Mouse (Mus musculus): ENCODE results near the gene Tmem164.

Tmem164 gene

DNA sequence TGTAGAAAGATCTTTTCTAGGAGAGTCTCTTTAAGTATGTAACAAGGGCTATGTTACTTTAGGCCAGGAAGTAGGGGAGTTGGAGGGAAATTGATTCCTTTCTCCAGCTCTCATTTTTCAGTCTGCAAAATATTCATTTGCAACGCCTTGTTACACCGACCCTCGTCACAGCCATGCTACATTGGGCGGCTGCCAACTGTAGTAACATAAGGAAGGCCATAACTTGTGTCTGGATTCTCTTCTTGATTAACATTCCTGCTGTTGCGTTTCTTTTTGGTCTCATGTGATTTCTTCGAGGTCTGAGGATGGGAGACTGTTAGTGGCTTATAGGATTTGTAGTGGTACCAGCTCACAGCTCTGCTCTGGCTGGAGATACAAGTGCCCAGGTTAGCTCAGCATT is 4.5 kb downstream of the Tmem164 start:
- no peak for DNase-seq (ENCODE audit: extremely low read depth, insufficient read length, low spot score)

DNA sequence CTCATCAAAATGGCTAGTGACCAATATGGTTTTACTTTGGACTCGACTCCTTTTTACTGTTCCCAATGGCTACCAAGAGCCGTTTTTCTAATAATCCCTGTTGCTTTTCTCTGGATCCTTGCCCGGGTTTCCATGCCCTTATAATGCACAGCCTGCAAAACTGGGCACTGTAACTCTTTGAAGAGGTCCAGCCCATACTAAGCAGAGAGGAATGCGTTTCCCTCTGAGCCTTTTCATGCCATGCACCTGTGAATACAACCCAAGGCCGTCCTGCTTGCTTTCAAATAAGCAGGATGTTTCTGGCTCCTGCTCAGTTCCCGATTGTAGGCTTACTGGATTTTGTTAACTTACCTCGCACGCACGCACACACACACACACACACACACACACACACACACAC is 7.3 kb downstream of the Tmem164 start:
- no peak for DNase-seq (ENCODE audit: extremely low read depth, insufficient read length, low spot score)

DNA sequence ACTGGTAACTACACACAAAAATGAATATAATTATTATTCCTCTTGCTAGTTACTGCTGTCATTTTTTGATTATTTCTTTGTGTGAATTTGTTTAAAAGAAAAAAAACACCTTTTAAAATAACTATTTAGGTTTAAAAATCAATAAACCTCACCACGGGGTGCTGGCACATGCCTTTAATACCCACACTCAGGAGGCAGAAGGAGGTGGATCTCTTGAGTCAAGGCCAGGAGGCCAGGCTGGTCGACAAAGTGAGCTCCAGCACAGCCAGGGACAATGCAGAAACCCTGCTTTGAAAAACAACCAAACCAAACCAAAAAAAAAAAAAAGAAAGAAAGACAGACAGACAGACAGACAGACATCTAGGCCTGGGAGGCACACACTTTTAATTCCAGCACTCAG is 12.1 kb downstream of the Tmem164 start:
- DNase-seq (ENCODE audit: extremely low read depth, insufficient read length, low spot score), result no peak

DNA sequence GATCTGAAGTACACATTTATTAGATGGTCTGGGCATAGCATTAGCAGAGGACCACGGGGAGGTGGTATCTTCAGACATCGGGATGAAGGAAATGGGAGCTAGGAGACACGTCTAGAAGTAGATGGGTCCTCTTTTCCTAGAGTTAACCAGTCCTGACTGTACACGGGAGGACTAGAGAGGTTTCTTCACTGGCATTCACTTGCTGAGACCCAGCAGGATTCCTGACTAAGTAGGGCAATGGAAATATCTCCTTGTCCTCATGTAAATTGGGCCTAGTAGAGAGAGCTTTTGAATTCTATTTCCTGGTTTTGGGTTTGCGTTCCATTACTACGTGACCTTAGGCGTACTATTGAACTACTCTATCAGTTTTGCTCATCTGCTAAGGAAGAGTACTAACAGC is 13.1 kb downstream of the Tmem164 start:
- DNase-seq (ENCODE audit: extremely low read depth, insufficient read length, low spot score), result no peak

DNA sequence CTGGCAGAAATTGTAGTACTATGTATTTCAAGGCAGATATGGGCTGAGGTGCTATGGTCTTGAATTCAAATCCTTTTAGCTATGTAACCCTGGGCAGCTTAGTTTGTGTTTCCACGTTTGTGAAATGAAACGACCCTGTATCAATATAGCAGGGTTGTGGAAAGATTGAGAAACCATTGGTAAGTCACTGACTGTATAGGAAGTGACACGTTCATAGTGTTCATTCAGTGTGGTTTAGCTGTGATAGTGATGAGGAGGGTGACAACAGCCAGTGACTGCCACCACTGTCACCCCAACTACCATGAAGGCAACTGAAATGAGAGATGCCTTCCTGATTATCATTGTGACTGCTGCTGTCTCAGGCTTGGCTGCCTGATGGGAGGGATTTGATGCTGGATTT is 13.7 kb downstream of the Tmem164 start:
- no peak for DNase-seq (ENCODE audit: extremely low read depth, insufficient read length, low spot score)

DNA sequence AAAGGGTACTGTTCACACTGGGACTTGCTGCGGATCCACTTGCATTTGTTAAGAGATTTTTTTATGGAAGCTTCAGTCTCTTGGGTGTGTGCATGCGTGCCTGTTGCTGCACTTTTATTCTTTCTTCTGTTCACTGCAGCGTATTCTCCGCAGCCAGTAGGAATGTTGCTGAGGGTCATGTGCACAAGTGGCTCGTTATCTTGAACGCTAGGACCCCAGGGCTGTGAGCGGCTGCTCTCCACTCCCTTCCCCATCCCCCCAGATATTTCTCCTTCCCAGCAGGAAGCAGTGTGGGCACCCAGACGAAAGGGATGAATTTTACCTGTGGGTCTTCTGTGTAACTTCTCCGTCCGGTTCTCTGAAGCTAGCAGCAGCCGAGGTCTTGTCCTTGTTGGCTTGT is 15.6 kb downstream of the Tmem164 start:
- DNase-seq (ENCODE audit: extremely low read depth, insufficient read length, low spot score), result no peak

DNA sequence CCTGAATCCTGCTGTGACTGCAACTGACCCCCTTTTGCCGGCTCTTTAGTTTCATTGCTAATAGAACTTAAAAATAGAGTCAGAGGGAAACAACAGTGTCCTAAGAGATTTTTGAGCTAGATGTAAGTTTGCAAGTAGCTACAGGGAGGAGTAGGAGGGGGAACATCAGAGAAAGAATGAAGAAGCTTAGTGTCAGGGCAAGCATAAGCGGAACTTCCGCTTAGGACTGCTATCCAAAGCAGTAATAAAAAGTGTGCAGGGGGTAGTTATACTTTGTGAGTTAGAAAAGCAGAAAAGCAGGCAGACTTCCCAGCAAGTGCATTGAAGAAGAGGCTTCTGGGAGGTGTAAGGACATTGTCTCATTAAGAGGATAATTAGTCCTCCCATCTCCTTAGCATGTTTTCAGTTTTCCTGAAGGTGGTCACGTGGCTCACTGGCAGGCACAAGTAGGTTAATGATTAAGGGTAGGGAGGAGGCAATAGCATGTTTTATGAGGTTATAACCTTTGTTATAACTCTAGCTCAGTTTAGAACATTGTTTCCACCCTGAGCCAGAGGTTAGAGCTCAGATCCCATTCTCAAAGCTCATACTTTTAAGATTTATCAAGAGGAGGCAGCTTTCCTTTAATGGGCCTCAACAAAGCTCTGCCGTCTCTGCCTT is 16.5 kb downstream of the Tmem164 start:
- no peak for DNase-seq (ENCODE audit: extremely low read depth, insufficient read length, low spot score)

DNA sequence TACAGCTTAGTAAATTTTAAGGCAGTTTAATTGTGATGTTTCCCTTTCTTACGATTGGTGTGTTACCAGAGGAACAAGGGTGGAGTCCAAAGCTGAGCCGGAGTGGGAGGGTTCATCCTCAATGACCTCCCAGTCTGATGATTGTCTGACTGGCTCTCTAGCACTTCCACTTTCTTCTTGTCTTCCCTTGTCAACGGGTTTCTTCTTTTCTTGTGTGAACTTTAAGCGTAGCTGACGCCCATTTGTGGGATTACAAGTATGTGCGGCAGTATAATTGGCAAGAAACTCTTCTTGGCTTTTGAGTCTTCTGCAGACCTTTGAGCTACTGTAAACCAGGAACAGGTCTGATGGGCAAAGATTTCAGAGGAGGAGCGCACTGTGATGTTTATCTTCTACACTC is 17.0 kb downstream of the Tmem164 start:
- no peak for DNase-seq (ENCODE audit: extremely low read depth, insufficient read length, low spot score)

DNA sequence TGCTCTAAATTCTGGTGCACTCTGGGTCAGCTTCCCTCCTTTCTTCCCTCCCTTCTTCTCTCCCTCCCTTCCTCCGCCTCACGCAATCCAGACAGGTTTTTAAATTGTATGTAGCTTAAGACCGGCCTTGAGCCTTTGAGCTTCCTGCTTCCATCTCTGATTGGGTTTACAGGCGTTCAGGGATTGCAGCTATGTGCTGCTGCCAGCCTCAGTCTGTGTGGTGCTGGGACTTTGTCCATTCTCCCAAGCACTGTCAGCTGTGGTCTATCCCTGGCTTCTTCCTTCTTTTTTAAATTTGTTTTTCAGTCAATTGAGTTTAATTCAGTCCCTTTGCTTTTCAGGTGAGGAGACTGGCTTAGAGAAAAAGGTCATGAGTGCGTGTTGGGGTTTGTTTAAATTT is 20.9 kb downstream of the Tmem164 start:
- DNase-seq (ENCODE audit: extremely low read depth, insufficient read length, low spot score), result no peak

DNA sequence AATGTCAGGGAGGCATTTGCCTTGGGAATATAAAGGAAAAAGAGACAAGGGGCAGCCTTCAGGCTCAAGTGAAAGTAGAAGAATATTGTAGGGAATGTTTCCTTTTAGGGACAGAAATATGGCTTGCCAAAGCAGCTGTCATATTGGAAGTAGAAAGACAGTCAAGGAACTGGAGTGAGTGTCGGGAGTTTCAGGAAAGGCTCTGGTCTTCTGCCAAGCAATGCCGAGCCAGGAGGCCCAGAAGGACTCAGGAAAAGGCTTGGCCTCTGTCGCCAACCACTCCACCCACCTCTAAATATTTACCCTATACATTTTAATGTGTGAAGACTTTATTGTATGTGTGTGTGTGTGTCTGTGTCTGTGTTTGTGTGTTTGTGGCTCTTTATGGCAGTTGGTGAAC is 21.4 kb downstream of the Tmem164 start:
- no peak for DNase-seq (ENCODE audit: extremely low read depth, insufficient read length, low spot score)

DNA sequence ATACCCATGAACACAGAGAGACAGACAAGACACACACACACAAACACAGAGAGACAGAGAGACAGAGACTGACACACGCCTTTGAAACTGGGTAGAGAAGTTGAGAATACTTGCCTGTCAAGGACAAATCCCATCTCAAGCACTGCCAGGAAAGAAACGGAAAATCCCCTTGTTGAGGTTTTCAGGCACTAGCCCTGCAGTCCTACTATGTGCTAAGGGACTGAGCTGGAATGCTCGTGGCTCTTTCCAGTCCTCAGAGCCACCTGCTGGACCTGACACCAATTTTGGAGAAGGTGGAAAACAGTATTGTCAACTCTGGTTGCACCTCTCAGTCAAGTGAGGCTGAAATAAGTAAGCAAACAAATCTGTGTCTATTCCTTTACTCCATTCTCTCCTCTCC is 22.7 kb downstream of the Tmem164 start:
- DNase-seq (ENCODE audit: extremely low read depth, insufficient read length, low spot score), result no peak

DNA sequence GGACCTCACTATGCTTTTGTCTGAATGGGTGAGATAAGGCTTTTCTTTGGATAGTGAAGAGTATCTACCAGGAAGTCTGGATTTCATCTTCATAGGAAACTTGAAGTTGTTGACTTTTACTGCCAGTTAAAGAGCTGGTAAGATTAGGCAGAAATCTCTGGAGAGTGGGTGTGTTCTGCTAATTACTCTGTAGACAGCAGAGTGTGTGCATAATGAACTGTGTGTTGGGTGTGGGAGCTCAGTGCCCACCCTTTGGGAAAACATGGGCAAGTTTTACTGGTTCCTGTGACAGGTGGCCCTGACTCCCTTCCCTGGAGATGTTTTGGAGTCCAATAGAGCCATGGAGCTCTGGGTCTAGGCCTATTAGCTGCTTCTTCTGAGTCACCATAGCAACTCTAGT is 27.1 kb downstream of the Tmem164 start:
- no peak for DNase-seq (ENCODE audit: extremely low read depth, insufficient read length, low spot score)

DNA sequence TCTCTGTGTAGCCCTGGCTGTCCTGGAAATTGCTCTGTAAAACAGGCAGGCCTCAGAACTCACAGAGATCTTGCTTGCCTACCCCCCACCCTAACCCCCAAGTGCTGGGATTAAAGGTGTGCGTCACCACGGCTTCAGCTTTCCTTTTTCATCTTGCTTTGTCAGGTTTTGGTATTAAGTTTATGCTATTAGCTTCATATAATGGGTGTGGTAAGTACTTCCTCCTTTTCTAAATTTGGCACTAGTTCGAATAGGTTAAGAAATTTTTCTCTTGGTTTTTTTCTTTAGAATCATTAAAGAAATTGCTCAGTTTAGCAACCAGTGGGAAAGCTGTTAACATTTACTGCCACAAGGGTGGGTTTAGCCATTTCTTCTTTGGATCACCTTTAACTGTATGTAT is 34.8 kb downstream of the Tmem164 start:
- DNase-seq (ENCODE audit: extremely low read depth, insufficient read length, low spot score), result no peak

DNA sequence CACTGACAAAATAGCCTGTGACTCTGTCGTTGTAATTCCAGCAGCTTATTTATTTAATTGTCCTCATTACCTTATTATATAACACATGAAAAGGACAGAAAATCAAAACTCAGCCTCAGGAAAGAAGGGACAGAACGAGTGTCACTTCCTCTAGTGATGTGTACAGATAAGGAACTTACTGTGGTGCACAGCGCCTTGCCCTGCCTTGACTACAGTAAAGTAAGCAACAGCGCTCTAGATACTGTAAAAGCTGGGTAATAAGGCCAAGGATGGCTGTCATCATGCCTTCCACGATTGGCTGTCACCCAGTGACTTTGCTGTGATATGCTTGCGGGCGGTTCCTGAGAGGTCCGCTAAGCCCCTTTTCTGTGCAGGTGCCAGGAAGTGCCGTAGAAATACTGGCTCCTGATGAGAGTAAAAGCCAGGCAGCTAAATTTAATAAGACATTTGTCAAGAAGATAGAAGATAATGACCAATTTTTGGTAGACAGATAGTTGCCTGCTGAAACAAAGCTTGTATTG is 36.8 kb downstream of the Tmem164 start:
- DNase-seq (ENCODE audit: extremely low read depth, insufficient read length, low spot score), result no peak

DNA sequence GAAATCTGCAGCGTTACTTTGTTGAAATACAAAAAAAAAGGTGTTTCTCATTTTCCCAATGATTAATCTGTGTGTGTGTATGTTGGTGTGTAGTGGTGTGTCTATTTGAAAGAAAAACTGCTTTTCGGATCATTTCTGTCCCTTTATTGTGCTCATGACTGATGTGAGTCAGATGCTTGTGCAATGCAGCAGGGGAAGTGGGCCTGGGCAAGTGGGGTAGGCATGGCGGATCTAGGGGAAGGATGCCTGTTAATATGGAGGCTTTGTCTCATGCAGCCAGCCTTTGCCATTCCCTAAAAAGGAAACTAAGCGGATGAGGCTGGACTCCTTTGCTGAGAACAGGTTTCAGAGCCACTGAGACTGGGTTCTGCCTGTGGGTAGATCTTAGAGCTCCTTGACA is 37.6 kb downstream of the Tmem164 start:
- no peak for DNase-seq (ENCODE audit: extremely low read depth, insufficient read length, low spot score)

DNA sequence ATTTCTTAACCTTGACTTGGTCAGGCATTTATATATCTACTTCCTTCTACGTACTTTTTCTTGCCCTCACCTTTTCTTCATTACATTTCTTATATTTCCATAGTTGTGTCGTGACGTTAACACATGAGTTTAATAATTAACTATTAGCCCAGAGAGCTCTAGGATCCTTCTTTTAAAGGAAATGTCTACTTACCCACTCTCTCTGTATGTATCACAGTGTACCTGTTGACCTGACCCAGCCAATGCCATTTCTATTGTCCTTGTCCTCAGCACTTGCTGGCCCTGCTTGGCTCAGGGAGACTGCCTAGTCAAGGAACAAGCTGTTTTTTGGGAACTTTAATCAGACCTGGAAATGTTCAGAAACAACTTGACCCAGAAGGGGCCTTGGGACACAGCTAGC is 40.7 kb downstream of the Tmem164 start:
- DNase-seq (ENCODE audit: extremely low read depth, insufficient read length, low spot score), result no peak

DNA sequence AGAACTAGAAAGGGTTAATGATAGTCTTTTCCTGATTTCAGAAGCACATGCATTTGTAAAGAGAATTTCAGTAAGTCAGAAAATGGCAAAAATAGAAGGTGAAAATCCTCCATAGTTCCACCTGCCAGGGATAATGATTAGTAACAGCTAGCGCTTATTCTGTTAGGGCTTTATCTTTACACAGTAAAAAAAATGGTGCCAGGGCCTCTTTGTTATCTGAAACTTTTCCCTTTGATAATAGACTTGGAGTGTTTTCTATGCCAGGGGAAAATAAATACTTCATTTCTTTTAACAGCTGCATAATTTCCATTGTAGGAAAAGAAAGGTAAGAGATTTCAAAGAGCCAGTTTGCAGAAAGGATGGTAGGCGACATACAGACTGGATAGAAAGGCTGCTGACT is 43.0 kb downstream of the Tmem164 start:
- DNase-seq (ENCODE audit: extremely low read depth, insufficient read length, low spot score), result no peak

DNA sequence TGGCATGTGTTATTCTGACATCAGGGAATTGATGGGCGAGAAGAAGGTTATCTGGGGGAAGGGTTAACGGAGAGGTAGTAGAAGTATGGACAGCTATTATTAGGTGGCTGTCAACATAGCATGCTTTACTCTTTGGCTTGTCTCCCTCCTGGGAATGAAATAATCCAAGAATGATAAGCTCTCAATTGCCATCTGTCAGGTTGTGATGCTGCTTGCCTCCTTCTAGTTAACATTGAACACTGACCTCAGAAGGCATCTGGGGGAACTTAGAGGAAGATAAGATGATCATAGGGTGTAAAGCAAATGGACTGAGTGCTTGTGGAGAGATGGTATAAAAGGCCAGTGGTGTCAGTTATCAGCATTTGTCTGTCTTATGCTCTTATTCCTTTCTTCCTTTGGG is 44.4 kb downstream of the Tmem164 start:
- no peak for DNase-seq (ENCODE audit: extremely low read depth, insufficient read length, low spot score)

DNA sequence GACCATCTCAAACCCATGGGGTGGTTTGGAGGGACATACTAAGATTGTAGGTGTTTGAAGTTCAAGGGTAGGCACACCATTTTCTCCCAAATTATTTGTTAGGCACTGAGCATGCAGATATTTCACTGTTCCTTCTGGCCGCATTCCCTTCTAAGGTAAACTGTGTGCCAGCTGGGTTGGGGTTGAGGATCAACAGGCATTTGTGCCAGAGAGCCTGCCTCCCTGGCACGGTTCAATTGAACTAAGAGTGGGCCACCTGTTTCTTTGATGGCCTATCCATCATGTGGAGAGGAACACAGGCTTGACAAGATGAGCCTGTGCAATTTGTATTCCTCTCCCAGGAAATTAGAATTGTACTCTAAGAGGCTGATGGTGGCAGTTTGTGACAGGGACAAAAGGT is 45.1 kb downstream of the Tmem164 start:
- DNase-seq (ENCODE audit: extremely low read depth, insufficient read length, low spot score), result no peak

DNA sequence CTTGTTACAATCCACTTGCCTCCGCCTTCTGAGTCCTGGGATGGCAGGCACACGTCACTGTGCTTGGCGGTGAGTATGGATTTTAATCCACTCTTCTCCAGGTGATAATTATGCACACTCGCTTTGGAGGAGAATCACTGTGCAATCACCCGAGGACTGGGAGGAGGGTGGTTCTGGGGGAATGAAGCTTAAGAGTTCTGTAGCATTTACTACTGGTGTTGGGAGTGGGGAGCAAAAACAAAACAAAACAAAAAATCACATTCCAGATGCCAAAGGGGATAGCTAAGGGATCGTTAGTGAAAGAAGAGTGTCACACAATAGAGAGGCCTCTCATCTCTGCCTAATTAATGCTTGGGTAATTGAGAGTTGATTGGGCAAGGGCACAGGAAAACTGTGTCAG is 46.6 kb downstream of the Tmem164 start:
- no peak for DNase-seq (ENCODE audit: extremely low read depth, insufficient read length, low spot score)

DNA sequence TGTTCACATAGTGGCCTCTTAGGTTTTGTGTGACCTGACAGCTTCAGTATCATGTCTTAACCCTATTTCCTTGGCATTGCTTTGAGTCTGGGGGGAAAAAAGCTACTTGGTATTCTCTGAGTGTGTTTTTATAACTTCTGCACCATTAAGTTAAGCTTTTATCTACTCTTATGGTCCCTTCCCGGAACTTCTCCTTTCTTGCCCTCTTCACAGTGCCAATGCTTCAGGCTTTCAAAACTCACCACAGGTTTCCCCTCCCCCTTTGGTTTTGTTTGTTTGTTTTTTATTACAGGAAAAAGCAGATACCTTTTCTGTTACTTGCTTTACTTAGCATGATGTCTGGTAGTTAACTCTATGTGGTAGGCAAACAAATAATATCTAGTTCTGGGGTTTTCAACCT is 47.8 kb downstream of the Tmem164 start:
- DNase-seq (ENCODE audit: extremely low read depth, insufficient read length, low spot score), result no peak

DNA sequence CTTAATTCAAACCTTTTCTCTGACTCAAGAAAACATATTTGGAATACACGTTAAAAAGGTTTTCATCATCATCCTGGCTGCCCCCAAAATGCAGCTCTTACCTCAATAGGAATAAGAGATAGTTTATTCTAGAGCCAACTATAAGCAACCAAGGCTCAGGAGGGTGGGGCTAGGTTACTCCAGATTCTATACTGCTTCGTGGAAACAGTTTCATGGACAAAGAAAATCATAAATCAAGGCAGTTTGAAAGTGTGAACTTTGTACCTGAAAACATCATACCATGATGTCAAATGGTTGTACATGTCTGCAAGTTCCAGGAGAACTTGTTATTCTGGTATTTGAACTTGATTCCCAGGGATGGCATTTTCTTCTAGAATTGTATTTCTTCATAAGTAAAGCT is 48.3 kb downstream of the Tmem164 start:
- no peak for DNase-seq (ENCODE audit: extremely low read depth, insufficient read length, low spot score)

DNA sequence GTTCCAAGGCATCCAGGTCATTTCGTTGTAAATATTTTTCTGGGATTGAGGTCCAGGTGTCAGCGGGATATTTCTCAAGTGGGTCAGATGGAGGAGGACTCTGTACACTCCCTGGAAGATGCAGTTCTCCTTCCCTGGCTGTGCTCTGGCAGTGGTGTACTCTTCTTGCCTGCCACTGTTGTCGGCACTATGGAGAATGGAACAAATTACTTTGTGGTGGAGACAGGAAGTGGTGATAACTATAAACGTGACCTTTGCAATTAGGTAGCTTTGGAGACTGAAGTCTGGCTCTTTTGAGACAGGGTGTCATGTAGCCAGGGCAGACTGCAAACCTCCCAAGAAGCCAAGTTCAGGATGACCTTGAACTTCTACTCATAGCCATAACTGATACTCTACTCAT is 55.9 kb downstream of the Tmem164 start:
- no peak for DNase-seq (ENCODE audit: extremely low read depth, insufficient read length, low spot score)
